Mouse (Mus musculus) limb, embryonic 10.5 days (tissue): ENCODE data around the gene Orc2. TPM values are rescaled to one million over a fixed set of nuclear protein-coding genes. Genes with fewer than 3 reads are reported as not detected.

ENCODE experiments used
- DNase-seq: peaks from one replicate; pipeline ENCODE4 v3.0.0-alpha.2; 2017; ENCODE audit warnings: low spot score
- H3K27ac ChIP-seq: fragments of 300-500 bp; sonication (generic); 2 replicates; pipeline ENCODE4 v1.5.1; 2016; ENCODE audit warnings: mild to moderate bottlenecking
- H3K27me3 ChIP-seq: fragments of 300-500 bp; sonication (generic); 2 replicates; pipeline ENCODE4 v1.6.1; 2016; ENCODE audit warnings: low read depth, mild to moderate bottlenecking; ENCODE audit not compliant: poor library complexity, severe bottlenecking
- H3K36me3 ChIP-seq: fragments of 300-500 bp; sonication (generic); 2 replicates; pipeline ENCODE4 v1.6.1; 2016; ENCODE audit warnings: mild to moderate bottlenecking, moderate library complexity
- H3K4me1 ChIP-seq: fragments of 300-500 bp; sonication (generic); 2 replicates; pipeline ENCODE4 v1.6.1; 2016
- H3K4me3 ChIP-seq: fragments of 300-500 bp; sonication (generic); 2 replicates; pipeline ENCODE4 v1.5.1; 2016; ENCODE audit warnings: mild to moderate bottlenecking, moderate library complexity
- H3K9me3 ChIP-seq: fragments of 300-500 bp; sonication (generic); replicated peaks from 2 replicates; pipeline ENCODE4 v1.6.1; 2016; ENCODE audit warnings: mild to moderate bottlenecking
- WGBS: fragments of 180-500 bp; shearing (Covaris S2); methylation state at CpG from one replicate; pipeline ENCODE4 v1.1.7; 2016; 5-methylcytosine and 5-hydroxymethylcytosine counted together
- polyA plus RNA-seq: library from polyadenylated mRNA; unstranded; fragments of >200 nt; fragmentation: Nextera tagmentation; extraction: Ambion mirVana; gene quantifications from 2 replicates; pipeline ENCODE4 v1.2.1, GENCODE M21; 2016

The Orc2 gene
- polyA plus RNA-seq, 1 experiment from 2014 or later, result 50.1 TPM

DNA sequence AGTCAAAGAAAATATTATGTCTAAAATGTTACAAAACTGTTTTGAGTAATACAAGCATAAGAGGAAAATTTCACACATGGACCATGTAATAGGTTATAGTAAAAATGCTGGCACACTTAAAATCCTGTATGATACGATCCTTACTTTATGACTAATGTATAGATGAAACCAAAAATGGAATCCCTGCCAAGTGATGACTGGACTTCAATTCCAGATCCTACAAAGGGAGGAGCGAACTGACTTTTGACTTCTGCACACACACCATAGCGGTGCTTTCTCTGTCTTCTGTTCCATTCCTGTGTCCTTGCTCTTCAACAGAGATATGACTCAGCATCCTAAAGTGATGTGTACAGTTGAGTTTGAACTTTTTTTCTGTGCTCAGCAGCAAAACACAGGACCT lies 44.3 kb downstream of the Orc2 start:
- H3K9me3 ChIP-seq, result no peaks in the 10 kb centered on the region
- H3K4me1 ChIP-seq, result no peaks in the 10 kb centered on the region
- H3K27me3 ChIP-seq, result no peaks in the 10 kb centered on the region
- no peak overlapping the region for H3K4me3 ChIP-seq
- no peak for DNase-seq
- WGBS, result 98% methylated on average over 3 of the region's 3 CpGs
- H3K36me3 ChIP-seq, result peaks cover 99% of the 10 kb centered on the region
- no peak overlapping the region for H3K27ac ChIP-seq

DNA sequence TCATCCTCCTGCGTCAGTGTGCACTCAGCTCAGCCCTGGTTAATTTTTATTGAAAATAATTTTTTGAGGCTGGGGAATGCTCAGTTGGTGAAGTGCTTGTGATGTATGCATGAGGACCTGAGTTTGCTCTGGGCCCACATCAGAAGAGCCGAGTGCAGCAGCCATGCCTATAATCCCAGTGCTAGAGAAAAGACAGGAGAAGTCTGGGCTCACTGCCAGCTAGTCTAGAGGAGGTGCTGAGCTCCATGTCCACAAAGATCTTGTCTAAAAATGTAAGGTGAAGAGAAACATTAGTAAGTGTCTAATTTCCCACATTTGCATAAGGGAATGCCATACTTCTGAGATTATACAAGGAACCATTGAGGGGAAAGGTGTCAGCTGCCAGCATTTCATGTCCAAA lies 46.0 kb downstream of the Orc2 start:
- Histone ChIP-seq H3K4me1 (no peaks in the 10 kb centered on the region), H3K27me3 (no peaks in the 10 kb centered on the region), H3K27ac (no peak overlapping the region), H3K9me3 (no peaks in the 10 kb centered on the region), H3K36me3 (peaks cover 99% of the 10 kb centered on the region), H3K4me3 (no peak overlapping the region)
- WGBS, result 91% methylated on average over 2 of the region's 2 CpGs
- no peak for DNase-seq

DNA sequence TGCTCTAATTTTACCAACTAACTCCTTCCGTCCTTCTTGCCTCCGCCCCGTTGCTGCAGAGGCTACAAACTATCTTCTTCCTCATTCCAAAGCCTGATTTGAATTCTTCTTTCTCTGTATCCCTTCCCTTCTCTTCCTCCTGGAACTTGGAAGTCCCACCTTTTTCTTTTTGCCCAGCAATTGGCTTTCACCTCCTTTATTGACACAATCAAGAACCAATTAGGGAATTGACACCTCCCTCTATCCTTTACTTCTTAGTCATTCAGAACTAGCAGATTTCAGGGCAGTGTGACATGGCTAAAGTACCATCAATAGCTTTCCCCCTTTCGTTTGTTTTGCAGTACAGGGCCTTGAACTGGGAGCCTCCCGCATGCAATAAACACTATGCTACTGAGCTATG lies 46.7 kb downstream of the Orc2 start:
- Histone ChIP-seq H3K9me3 (no peaks in the 10 kb centered on the region), H3K4me1 (no peaks in the 10 kb centered on the region), H3K27me3 (no peaks in the 10 kb centered on the region), H3K4me3 (no peak overlapping the region), H3K36me3 (peaks cover 99% of the 10 kb centered on the region), H3K27ac (no peak overlapping the region)
- 89% methylated on average over 5 of the region's 5 CpGs for WGBS
- no peak for DNase-seq

DNA sequence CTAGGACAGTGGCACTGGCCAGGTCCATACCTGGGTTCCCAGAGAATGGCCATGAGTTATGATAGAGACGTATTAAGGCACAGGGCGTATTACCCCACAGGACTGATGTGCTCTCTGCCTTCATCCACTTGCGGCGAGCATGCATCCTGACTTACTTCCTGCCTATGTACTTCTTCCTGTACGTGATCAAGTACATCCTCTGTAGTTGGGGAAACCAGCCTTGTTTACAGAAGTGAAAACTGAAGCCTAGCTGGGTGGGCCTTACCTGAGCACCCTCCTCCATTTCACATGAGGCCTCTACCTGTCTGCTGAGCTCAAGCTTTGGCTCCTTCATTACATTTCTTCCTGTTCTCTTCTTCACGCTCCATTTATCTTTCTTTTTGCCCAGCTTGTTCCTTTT lies 50.6 kb downstream of the Orc2 start:
- Histone ChIP-seq H3K27ac (no peak overlapping the region), H3K4me1 (no peaks in the 10 kb centered on the region), H3K27me3 (no peaks in the 10 kb centered on the region), H3K36me3 (peaks cover 96% of the 10 kb centered on the region), H3K9me3 (no peaks in the 10 kb centered on the region), H3K4me3 (no peak overlapping the region)
- 92% methylated on average over 6 of the region's 6 CpGs for WGBS
- DNase-seq, result no peak

DNA sequence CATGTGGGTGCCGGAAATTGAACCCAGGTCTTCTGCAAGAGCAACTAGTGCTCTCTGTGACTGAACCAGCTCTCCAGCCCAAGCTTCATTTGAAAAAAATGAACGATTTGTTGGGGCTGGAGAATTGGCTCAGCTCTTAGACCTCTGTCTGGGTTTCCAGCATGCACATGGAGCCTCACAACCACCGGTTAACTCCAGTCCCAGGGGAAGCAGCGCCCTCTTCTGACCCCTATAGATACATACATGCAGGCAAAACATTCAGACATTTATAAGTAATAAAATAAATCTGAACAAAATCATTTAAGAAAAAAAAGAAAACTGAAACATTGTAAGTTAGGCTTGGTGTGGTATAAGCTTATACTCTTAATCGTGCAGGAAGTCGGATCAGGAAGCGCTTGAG lies 56.5 kb downstream of the Orc2 start:
- DNase-seq, result no peak
- H3K27ac ChIP-seq, result no peak overlapping the region
- no peaks in the 10 kb centered on the region for H3K27me3 ChIP-seq
- WGBS, result 91% methylated on average over 7 of the region's 7 CpGs
- H3K9me3 ChIP-seq, result no peaks in the 10 kb centered on the region
- H3K4me3 ChIP-seq, result no peak overlapping the region
- H3K4me1 ChIP-seq, result peaks cover 20% of the 10 kb centered on the region
- H3K36me3 ChIP-seq, result peaks cover 66% of the 10 kb centered on the region

DNA sequence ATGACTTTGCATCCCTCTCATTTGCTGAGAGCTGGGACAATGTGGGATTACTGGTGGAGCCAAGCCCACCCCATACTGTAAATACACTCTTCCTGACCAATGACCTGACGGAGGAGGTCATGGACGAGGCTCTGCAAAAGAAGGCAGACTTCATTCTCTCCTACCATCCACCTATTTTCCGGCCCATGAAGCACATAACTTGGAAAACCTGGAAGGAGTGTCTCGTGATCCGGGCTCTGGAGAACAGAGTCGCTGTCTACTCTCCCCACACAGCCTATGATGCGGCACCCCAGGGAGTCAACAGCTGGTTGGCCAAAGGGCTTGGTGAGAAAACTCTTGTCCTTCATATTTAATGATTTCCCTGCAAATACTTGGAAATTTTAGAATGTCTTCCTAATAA lies 57.1 kb downstream of the Orc2 start:
- Histone ChIP-seq H3K27me3 (no peaks in the 10 kb centered on the region), H3K9me3 (no peaks in the 10 kb centered on the region), H3K27ac (no peak overlapping the region), H3K4me3 (no peak overlapping the region), H3K36me3 (peaks cover 60% of the 10 kb centered on the region), H3K4me1 (peaks cover 20% of the 10 kb centered on the region)
- WGBS, result 95% methylated on average over 7 of the region's 7 CpGs
- no peak for DNase-seq

DNA sequence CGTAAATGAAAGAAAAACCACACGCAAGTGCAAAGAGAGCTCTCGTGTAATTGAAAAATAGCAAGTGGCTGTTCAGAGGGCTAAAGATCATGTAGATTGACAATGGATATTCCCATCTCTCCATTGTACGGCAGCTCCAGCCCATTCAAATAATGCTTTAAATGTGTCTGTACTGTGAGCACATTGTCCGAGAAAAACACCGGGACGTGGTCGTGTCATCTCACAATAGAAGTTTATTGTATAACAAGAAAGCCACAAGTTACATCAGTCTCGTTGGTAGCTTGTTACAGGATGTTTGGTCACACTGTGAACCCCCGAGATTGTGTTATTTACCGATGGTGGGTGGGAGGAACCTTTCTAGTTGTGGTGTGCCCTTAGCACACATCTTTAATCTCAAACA lies 59.0 kb downstream of the Orc2 start:
- Histone ChIP-seq H3K4me3 (peak overlapping the region; percentile 75), H3K27ac (peak overlapping the region; percentile 94), H3K4me1 (peaks cover 20% of the 10 kb centered on the region), H3K27me3 (no peaks in the 10 kb centered on the region), H3K36me3 (peaks cover 58% of the 10 kb centered on the region), H3K9me3 (no peaks in the 10 kb centered on the region)
- WGBS, result 19% methylated on average over 11 of the region's 11 CpGs
- DNase-seq, result no peak

DNA sequence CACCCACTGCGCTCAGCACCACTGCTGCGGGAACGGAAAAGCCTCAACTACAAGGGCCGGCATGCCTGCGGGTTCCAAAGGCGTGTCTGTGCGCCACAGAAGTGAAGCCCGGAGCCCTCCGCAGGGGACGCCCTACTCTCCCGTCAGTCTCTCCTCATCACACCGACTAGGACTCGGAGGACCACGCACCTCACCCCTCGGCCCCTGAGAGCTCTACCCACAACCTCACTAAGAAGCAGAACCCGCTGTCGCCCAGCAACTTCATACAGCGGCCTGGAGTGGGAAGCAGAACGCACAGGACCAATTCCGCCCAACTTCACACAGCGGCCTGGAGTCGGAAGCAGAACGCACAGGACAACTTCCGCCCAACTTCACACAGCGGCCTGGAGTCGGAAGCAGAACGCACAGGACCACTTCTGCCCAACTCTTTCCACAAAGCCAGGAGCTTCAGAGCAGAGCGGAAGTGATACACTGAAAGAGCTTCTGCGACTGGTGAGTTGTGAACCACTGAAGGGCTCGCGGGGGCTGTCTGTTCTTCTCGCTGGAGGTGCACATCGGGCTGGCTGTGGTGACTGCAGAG lies 59.7 kb downstream of the Orc2 start, which contains the start of the genes Nif3l1 and Ppil3:
TSS of gene Nif3l1 (plus strand) at position 9 of the 580 bp plus-strand sequence.
TSS of gene Ppil3 (minus strand) at position 344 of the 580 bp plus-strand sequence.
- peak within 1 kb of the TSS; percentile 75 for H3K4me3 ChIP-seq
- peak; percentile 87 for DNase-seq
- H3K27me3 ChIP-seq, result no peaks in the 10 kb centered on the region
- peaks cover 58% of the 10 kb centered on the region for H3K36me3 ChIP-seq
- under 1% methylated on average over 33 of the region's 33 CpGs for WGBS
- H3K27ac ChIP-seq, result peak within 1 kb of the TSS; percentile 94
- no peaks in the 10 kb centered on the region for H3K9me3 ChIP-seq
- peaks cover 20% of the 10 kb centered on the region for H3K4me1 ChIP-seq

DNA sequence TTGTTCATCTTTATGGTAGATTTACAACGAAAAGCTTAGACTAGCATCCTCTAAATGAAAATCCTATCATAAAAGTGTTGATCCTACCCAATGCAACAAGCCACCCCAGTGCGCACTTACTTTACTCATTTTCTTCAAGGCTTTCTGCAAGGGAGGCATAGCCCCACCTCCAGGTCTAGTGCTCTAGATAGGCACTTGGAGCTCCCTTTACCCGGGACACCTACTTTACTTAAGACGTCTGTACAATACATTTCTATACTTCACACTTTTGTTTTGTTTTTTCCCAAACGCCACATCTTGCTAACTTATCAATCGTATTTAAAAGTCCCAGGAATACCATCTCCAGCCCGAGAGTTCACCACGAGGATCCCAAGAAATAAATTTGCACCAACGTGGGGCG lies 60.2 kb downstream of the Orc2 start:
- WGBS, result 11% methylated on average over 10 of the region's 10 CpGs
- H3K36me3 ChIP-seq, result peaks cover 59% of the 10 kb centered on the region
- peak; percentile 33 for DNase-seq
- H3K4me1 ChIP-seq, result peaks cover 20% of the 10 kb centered on the region
- H3K4me3 ChIP-seq, result peak overlapping the region; percentile 75
- H3K27ac ChIP-seq, result peak overlapping the region; percentile 94
- no peaks in the 10 kb centered on the region for H3K27me3 ChIP-seq
- no peaks in the 10 kb centered on the region for H3K9me3 ChIP-seq

DNA sequence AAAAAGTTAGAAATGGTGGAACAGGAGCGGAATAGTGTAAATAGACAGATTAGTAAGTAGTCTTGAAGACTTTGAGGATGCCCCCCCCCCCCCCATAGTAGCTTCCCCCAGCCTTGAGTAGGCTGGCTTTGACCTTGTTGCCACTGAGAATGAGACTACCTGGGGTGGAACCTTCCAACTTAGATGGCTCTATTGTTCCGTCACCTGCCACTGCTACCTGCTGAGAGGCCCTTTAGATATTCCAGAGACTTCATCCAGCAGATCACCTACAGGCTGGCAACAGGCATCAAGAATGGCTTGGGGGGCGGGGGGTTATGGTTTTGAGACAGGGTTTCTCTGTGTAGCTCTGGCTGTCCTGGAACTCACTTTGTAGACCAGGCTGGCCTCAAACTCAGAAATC lies 80.4 kb downstream of the Orc2 start:
- Histone ChIP-seq H3K9me3 (no peaks in the 10 kb centered on the region), H3K27ac (peak overlapping the region; percentile 100; the same call in 1 of the 2 replicates), H3K4me1 (peaks cover 9% of the 10 kb centered on the region; the same call in 1 of the 2 replicates), H3K4me3 (no peak overlapping the region), H3K36me3 (peaks cover 35% of the 10 kb centered on the region), H3K27me3 (no peaks in the 10 kb centered on the region)
- WGBS, result 95% methylated on average over 3 of the region's 3 CpGs
- no peak for DNase-seq

DNA sequence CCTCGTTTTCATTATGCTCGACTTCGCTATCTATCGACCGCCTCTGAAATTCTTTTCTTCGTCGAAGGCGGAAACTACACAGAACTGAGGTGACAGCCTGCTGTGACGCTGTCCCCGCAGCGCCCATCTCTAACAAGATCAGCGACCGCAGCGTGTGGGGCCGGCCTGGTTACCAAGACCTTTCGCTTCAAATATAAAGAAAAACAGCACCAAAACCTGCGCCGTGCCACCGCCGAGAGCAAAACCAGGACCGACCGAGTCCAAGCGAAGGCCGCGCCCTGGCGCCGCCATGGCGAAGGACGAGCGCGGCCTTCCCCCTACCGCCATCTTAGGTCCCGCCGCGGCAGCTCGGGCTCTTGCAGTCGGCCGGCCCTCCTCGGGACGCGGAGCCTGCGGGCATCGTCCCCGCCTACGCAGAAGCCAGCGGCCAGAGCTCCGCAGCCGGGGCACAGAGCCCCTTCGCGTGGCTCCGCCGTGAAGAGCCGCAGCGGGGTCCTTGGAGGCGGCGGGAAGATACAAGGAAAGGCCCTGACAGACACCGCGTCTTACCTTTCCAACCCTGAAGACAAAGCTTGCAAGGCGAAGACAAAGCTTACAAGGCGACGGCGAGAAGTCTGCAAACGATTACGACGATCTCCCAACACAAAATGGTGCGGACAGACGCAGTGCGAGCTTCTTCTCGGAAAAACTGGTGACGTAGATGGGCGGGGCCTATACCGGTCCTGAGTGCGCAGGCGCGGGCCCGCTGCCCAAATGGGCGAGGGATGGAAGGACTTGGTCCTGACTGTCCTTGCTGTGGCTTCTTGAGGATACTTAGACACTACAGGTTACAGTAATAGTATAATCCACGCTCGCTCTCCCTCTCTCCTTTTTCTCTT lies 81.3 kb downstream of the Orc2 start, which contains the start of gene Clk1:
TSS of gene Clk1 (minus strand) at position 696 of the 878 bp plus-strand sequence.
- H3K4me1 ChIP-seq, result peaks cover 9% of the 10 kb centered on the region; the same call in 1 of the 2 replicates
- H3K27me3 ChIP-seq, result no peaks in the 10 kb centered on the region
- WGBS, result under 1% methylated on average over 79 of the region's 79 CpGs
- H3K4me3 ChIP-seq, result peak within 1 kb of the TSS; percentile 100
- H3K27ac ChIP-seq, result peak within 1 kb of the TSS; percentile 100
- peaks cover 37% of the 10 kb centered on the region for H3K36me3 ChIP-seq
- H3K9me3 ChIP-seq, result no peaks in the 10 kb centered on the region
- peak; percentile 94 for DNase-seq

DNA sequence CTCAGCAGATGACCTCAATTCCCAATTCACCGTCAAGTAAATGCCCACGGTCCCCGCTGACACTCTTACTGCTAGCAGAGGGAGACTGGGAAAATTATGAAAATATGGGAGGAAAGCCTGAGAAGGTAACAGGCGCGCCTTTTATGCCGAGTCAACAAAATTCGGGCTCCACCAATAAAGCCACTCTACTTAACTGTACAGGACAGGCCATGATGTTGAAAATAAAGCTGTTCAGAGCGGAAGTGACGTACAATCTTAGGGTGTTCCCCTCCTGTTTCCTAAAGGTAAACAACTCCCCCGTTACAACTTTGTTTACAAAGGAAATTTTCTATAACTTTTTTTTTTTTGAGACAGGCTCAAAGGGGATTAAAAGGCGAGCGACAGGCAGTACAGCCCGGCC lies 82.0 kb downstream of the Orc2 start:
- Histone ChIP-seq H3K4me3 (peak overlapping the region; percentile 100), H3K27ac (peak overlapping the region; percentile 100), H3K27me3 (no peaks in the 10 kb centered on the region), H3K9me3 (no peaks in the 10 kb centered on the region), H3K36me3 (peaks cover 44% of the 10 kb centered on the region), H3K4me1 (peaks cover 9% of the 10 kb centered on the region; the same call in 1 of the 2 replicates)
- WGBS, result 20% methylated on average over 13 of the region's 13 CpGs
- DNase-seq, result peak; percentile 48

DNA sequence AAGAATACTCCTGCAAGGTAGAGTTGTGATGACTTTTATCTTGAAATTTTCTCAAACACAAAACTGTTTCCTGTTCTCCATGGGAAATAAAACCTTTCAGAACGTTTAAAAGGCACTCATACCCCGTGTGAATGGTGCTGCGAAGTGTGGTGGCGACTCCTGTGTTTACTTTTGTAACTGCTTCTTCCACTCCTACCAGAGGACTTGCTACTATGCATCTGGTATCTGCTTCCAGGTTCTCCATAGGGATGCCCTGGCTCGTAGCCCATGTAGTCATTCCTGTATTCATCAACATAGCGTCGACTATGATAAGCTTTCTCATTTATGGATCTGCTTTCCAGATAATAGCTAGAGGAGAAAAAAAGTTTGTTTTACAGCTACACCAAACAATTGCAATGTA lies 83.9 kb downstream of the Orc2 start:
- Histone ChIP-seq H3K27ac (no peak overlapping the region), H3K4me1 (peaks cover 9% of the 10 kb centered on the region; the same call in 1 of the 2 replicates), H3K36me3 (peaks cover 63% of the 10 kb centered on the region), H3K4me3 (no peak overlapping the region), H3K9me3 (no peaks in the 10 kb centered on the region), H3K27me3 (no peaks in the 10 kb centered on the region)
- WGBS, result 86% methylated on average over 7 of the region's 7 CpGs
- DNase-seq, result no peak
